Mouse (Mus musculus) T-helper 17 cell (primary cell): Measurements from ENCODE around the gene Cplx2.

Source experiments
- in situ Hi-C, 2 experiments: fragments of 300-600 bp; cut with MboI, MseI; formaldehyde crosslinking; loops; 1 replicate in 1 of 2; 2 replicates in 1 of 2; pipeline ENCODE4 v1.15.1; 2025; ENCODE audit warnings: high pct_unique_total_duplicates in 2 of 2

Gene Cplx2

DNA sequence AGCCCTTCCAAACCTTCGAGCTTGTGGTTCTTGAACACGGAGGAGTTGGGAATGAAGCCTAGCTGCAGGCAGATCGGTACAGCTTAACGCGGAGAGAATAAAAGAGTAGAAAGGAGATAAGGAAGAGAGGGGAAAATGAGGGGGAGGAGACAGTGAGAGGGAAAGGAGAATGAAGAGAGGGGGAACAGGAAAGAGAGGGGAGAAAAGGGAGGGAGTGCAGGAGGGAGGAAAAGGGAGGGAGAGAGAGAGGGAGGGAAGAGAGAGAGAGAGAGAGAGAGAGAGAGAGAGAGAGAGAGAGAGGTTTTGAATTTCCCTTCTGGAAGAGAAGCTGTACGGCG is at the start of gene Cplx2:
Gene Cplx2 (plus strand): TSS at position 301 of the 338 bp plus-strand sequence.
- in situ Hi-C loops, result no loop called here

- in situ Hi-C loops, result loop anchor here in 1 of 2 experiments (5.0 to 25.0 kb wide), 2 partner anchors 70 to 1910 kb away; no protein-coding TSS in a partner anchor
Observed at GRCm38 (mm10) chr13:54322396-54323306, 48.5 kb upstream of the Cplx2 start.

DNA sequence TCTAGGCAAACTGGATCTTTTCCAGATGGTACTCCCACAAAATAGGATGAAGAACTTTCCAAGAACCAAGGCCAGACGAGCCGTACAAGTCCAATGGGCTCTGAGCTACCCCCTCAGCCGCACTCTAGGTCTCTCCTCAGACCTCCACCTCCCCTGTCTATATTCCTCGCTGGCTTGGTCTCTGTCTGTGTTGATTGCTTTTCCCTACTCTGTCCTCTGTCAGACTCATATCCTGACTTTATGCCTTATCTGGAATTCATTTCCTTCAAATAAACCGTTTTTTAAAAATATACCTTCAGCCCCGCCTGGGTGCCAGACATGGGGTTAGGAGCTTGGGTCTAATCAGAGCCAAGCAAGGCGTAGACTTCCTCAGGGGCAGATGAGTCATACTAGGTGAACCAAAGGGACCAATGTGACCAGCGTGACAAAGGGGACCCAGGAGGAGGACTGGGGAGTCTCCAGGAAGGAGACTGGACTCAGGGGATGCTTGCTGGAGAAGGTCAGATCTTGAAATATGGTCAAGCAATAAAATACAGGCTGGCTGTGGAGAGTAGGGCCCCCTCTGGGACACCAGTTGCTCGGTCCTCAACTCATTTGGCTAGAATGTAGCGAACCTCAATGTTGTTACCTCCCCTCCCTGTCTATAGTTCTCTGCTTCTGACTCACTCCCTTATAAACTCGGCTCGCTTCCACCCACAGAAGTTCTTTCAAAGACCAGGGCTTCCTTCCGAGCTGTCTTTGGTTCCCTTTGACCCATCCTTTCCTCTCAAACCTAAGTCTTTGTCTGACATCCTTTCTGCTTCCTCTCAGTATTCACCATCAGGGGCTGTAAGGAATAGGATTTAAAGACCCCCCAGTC is 47.6 kb upstream of the Cplx2 start:
- in situ Hi-C loops, result loop anchor here in 1 of 2 experiments (5.0 to 25.0 kb wide), 2 partner anchors 71 to 1911 kb away; no protein-coding TSS in a partner anchor

GRCm38 (mm10) chr13:54324178-54324577 is 47.0 kb upstream of the Cplx2 start:
- in situ Hi-C loops, result loop anchor here in 1 of 2 experiments (5.0 to 25.0 kb wide), 2 partner anchors 72 to 1912 kb away; no protein-coding TSS in a partner anchor

DNA sequence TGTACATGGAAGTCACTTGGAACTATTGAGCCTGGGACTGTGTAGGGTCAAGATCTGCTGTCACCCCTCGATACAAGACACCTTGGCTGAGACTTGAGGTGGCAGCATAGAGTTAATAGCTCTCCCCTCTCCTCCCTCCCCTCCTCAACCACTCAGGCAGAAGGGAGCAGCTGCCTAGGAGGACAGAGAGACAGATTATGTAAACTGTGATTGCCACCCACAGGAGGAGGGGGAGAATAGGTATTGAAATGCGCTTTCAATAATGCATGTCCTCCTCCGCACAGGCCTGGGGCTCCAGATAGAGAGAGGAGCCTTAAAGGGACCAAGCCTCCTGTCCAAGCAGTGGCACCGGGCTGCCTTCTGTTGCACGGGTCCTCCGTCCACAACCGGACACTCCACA is 45.3 kb upstream of the Cplx2 start:
- in situ Hi-C loops, result no loop called here

GRCm38 (mm10) chr13:54326686-54327447 is 44.3 kb upstream of the Cplx2 start:
- in situ Hi-C loops, result no loop called here

DNA sequence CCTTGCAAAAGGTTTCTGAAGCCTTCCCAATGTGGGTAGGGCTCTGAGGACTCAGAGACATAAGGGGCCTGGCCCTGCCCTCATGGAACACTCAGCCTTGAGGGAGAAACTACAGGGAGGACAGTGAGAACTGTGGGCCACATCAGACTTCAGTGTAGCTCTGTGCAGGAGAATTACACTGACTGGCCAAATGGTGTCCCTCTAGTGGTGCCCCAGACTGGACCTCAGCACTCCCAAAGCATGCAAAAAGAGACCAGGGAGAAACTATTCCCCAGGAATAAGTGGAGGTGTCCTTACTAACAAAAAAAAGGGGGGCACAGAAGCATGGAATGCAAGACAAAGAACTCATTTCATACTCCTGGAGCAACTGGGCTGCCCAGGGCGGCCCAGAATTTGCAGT is 43.1 kb upstream of the Cplx2 start:
- in situ Hi-C loops, result no loop called here

- in situ Hi-C loops, result no loop called here
Observed at GRCm38 (mm10) chr13:54328954-54329490, 42.1 kb upstream of the Cplx2 start.

DNA sequence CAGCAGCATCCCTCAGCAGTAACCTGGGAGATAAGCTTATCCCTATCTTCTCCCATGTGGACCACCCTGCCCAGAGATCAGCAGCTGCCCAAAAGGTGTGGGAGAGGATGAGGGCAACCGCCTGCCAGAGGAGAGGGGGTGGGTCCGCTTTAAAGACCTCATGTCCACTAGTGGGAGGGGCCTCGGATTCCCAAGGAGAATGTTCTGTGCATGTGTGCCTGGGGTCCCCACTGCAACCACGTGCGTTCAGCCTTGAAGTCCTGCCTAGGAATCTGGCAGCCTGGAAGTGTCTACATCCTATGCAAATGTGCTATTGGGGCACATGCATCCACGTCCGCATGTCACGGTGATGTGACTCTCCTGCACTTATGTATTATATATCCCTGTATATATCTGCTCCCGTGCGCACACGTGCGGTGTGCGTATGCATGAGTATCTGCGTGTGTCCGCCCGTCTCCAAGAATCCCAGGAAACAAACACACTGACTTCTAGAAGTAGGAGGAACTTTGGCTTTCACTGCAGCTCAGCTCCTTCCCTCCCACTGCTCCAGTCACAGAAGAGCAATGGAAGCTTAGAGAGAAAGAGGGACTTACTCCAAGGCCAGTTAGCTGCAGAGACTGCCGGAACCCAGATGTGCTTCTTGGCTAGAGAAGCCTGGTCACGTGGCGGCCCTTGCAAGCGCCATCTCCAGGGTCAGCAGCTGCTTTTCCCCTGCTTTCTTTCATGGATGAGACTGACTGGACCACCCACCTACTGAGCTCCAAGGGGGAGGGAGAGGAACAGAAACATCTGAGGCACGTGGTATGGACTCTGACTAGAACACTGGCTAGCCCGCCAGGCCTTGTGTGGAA is 39.1 kb upstream of the Cplx2 start:
- in situ Hi-C loops, result loop anchor here in 1 of 2 experiments (10.0 kb wide), 1 partner anchor 187 kb away; no protein-coding TSS in a partner anchor

- in situ Hi-C loops, result loop anchor here in 1 of 2 experiments (10.0 kb wide), 1 partner anchor 188 kb away; no protein-coding TSS in a partner anchor
Observed at GRCm38 (mm10) chr13:54332921-54333477, 38.1 kb upstream of the Cplx2 start.

DNA sequence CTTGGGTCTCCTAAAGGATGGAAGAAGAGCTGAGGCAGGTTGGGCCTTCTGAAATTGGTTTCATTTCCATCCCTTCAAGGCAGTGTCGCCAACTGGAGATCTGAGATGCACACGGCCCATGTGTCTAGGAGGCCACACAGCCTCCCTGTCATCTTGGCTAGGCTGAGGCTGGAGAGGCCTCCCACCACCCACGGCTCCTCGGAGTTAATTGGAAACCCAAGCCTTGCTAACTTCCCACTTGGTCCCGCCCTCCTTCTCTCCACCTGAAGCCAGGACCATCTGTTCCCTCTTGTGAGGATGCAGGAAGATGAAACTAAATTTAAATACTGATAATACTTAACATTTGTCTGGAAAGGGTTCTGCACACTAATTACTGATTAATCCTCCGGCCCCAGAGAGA is 34.1 kb upstream of the Cplx2 start:
- in situ Hi-C loops, result loop anchor here in 1 of 2 experiments (10.0 kb wide), 1 partner anchor 192 kb away; no protein-coding TSS in a partner anchor

GRCm38 (mm10) chr13:54337541-54337940 is 33.6 kb upstream of the Cplx2 start:
- in situ Hi-C loops, result loop anchor here in 1 of 2 experiments (10.0 kb wide), 1 partner anchor 193 kb away; no protein-coding TSS in a partner anchor

GRCm38 (mm10) chr13:54338815-54339214 is 32.3 kb upstream of the Cplx2 start:
- in situ Hi-C loops, result loop anchor here in 1 of 2 experiments (10.0 kb wide), 1 partner anchor 194 kb away; no protein-coding TSS in a partner anchor

GRCm38 (mm10) chr13:54345885-54346647 is 25.1 kb upstream of the Cplx2 start:
- in situ Hi-C loops, result no loop called here

DNA sequence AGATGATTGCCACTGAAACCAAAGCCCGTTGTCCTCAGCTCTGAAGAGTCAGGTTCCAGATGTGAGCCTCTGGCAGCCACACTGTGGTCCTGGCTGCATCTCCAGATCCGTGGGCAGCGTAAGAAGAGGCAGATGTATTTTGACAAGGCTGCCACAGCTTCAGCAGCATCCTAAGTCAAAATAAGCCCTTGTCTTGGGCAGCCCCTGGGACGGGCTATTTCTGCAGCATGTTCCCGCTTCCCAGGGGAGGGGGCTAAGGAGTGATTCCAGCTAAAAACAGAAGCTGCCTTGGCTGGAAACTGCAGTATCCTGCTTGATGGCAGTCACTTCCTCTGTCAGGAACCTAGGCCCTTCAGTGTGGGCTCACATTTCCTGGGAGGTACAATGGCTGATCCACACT is 23.1 kb upstream of the Cplx2 start:
- in situ Hi-C loops, result no loop called here

- in situ Hi-C loops, result no loop called here
Observed at GRCm38 (mm10) chr13:54349126-54349759, 21.9 kb upstream of the Cplx2 start.

- in situ Hi-C loops, result no loop called here
Observed at GRCm38 (mm10) chr13:54357420-54357819, 13.7 kb upstream of the Cplx2 start.

DNA sequence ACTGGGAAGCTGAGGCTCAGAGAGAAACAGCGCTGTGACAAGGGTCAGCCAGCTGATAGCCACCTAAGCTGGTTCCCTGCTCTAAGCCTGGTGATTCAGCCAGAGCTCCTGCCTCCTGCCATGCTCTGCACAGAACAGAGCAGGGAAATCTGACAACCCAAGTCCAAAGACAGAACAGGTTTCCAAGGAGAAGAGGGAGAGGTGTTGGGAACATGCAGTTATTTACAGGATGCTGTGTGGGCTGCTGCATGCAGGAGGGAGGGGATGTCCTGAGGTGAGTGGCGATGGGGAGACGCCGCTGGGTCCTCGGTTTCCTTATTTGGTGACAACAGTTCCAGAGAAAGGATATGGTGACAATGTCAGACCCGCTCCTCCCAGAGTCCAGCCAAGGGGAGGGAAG is 12.0 kb upstream of the Cplx2 start:
- in situ Hi-C loops, result no loop called here
